13 mouse cellular contexts compared by ENCODE assay signal in genomic region chr5:125093795-125094194, GRCm38 (mm10).
A peak's percentile ranks its signal among the peaks of the same experiment; 100 is the strongest.
DNase-seq lines count a peak whose midpoint lies in the region; ATAC-seq and TF ChIP-seq lines count a peak whose summit lies in the region.
"Had no signal": no experiment of that assay in that cellular context is flagged by ENCODE, and none has a peak within 500 bp of the region (broad histone marks: within the 10 kb centered on the region; RNA-seq: fewer than 3 reads in every experiment).

No protein-coding gene starts in this region.

- no peak overlapping the region for H3K4me3 ChIP-seq in kidney, embryonic 15.5 days (replicated peaks)
- H3K4me3 ChIP-seq in forebrain, embryonic 12.5 days (replicated peaks) = no peak overlapping the region
- H3K4me3 ChIP-seq in hindbrain, postnatal 0 days (ENCODE audit: low read length) = no peak overlapping the region
- no peak overlapping the region for H3K4me3 ChIP-seq in neural tube, embryonic 13.5 days
- H3K4me3 ChIP-seq: embryonic facial prominence, embryonic 13.5 days; gastrocnemius, adult 2 months had no signal

- WGBS in kidney, embryonic 15.5 days = 34% methylated on average over 5 of the region's 5 CpGs
- 50% methylated on average over 5 of the region's 5 CpGs for WGBS in forebrain, embryonic 12.5 days
- 20% methylated on average over 5 of the region's 5 CpGs for WGBS in hindbrain, postnatal 0 days
- WGBS in neural tube, embryonic 13.5 days = 28% methylated on average over 5 of the region's 5 CpGs

- peaks cover 9% of the 10 kb centered on the region; the same call in 1 of the 2 replicates for H3K9me3 ChIP-seq in kidney, embryonic 15.5 days (replicated peaks)
- peaks cover 11% of the 10 kb centered on the region for H3K9me3 ChIP-seq in forebrain, embryonic 12.5 days
- H3K9me3 ChIP-seq in hindbrain, postnatal 0 days (ENCODE audit: low read length) = no peaks in the 10 kb centered on the region
- H3K9me3 ChIP-seq in neural tube, embryonic 13.5 days = no peaks in the 10 kb centered on the region

- no peak overlapping the region for H3K4me2 ChIP-seq in kidney, embryonic 15.5 days
- no peak overlapping the region for H3K4me2 ChIP-seq in forebrain, embryonic 12.5 days
- H3K4me2 ChIP-seq in hindbrain, postnatal 0 days (ENCODE audit: low read depth, low read length) = no peak overlapping the region
- no peak overlapping the region for H3K4me2 ChIP-seq in neural tube, embryonic 13.5 days
- H3K4me2 ChIP-seq: embryonic facial prominence, embryonic 13.5 days had no signal

- DNase-seq in kidney, adult 11 months = no peak
- no peak for DNase-seq in hindbrain, postnatal 0 days (ENCODE audit: low spot score)
- no peak for DNase-seq in adrenal gland, postnatal 25 days
- no peak for DNase-seq in gastrocnemius, postnatal 4 days (ENCODE audit: low spot score in 2 of 2)
- no peak for DNase-seq in cerebellum, postnatal 25 days
- DNase-seq: cerebellum, adult 11-12 months; gastrocnemius, adult 2 months; heart, postnatal 36 days; kidney, postnatal 14 days had no signal

- 0 out of 2 replicates have a peak, but pooled peaks have one; percentile 3 for ATAC-seq in kidney, embryonic 15.5 days (replicated peaks; ENCODE audit: low FRiP score)
- peak; percentile 77 for ATAC-seq in forebrain, embryonic 12.5 days (ENCODE audit: low FRiP score)
- ATAC-seq in hindbrain, postnatal 0 days = peak; percentile 61
- peak; percentile 24; the same call in 1 of the 2 replicates for ATAC-seq in neural tube, embryonic 13.5 days (ENCODE audit: low read depth)

- H3K36me3 ChIP-seq in kidney, embryonic 15.5 days = peaks cover 85% of the 10 kb centered on the region
- H3K36me3 ChIP-seq in forebrain, embryonic 12.5 days (replicated peaks) = peaks cover 89% of the 10 kb centered on the region
- H3K36me3 ChIP-seq in hindbrain, postnatal 0 days (ENCODE audit: insufficient read depth, low read length) = peaks cover 41% of the 10 kb centered on the region
- H3K36me3 ChIP-seq in neural tube, embryonic 13.5 days = peaks cover 74% of the 10 kb centered on the region

- H3K27ac ChIP-seq in kidney, embryonic 15.5 days = 0 out of 2 replicates have a peak overlapping the region, but pooled peaks have one; percentile 19
- H3K27ac ChIP-seq in forebrain, embryonic 12.5 days = peak overlapping the region; percentile 80
- H3K27ac ChIP-seq in hindbrain, postnatal 0 days = peak overlapping the region; percentile 48; the same call in 1 of the 2 replicates
- peak overlapping the region; percentile 82 for H3K27ac ChIP-seq in neural tube, embryonic 13.5 days (replicated peaks)
- H3K27ac ChIP-seq: embryonic facial prominence, embryonic 13.5 days; gastrocnemius, adult 2 months had no signal

- no peaks in the 10 kb centered on the region for H3K27me3 ChIP-seq in kidney, embryonic 15.5 days
- H3K27me3 ChIP-seq in forebrain, embryonic 12.5 days = no peaks in the 10 kb centered on the region
- H3K27me3 ChIP-seq in hindbrain, postnatal 0 days (ENCODE audit: insufficient read depth, low read length) = no peaks in the 10 kb centered on the region
- H3K27me3 ChIP-seq in neural tube, embryonic 13.5 days = no peaks in the 10 kb centered on the region
- H3K27me3 ChIP-seq: embryonic facial prominence, embryonic 13.5 days had no signal

- TF ChIP-seq CTCF in hindbrain, postnatal 0 days (IDR thresholded peaks at IDR 0.05; ENCODE audit: low read depth) = no peak

- peaks cover 49% of the 10 kb centered on the region for H3K4me1 ChIP-seq in kidney, embryonic 15.5 days
- peaks cover 11% of the 10 kb centered on the region for H3K4me1 ChIP-seq in forebrain, embryonic 12.5 days
- 0 out of 2 replicates have a peak, but pooled peaks cover 5% of the 10 kb centered on the region for H3K4me1 ChIP-seq in hindbrain, postnatal 0 days (ENCODE audit: insufficient read depth, low read length)
- H3K4me1 ChIP-seq in neural tube, embryonic 13.5 days (replicated peaks) = peaks cover 56% of the 10 kb centered on the region

- no peak overlapping the region for H3K9ac ChIP-seq in kidney, embryonic 15.5 days
- no peak overlapping the region for H3K9ac ChIP-seq in forebrain, embryonic 12.5 days
- H3K9ac ChIP-seq in hindbrain, postnatal 0 days (replicated peaks; ENCODE audit: low read length) = no peak overlapping the region
- 0 out of 2 replicates have a peak overlapping the region, but pooled peaks have one; percentile 47 for H3K9ac ChIP-seq in neural tube, embryonic 13.5 days
- H3K9ac ChIP-seq: embryonic facial prominence, embryonic 13.5 days had no signal

Comparison
In these comparisons a context has a peak if more than half of its experiments do, and no peak if none do; other contexts are left out.
1. ATAC-seq: peak in every context shown above with its lines; median percentile 77 in forebrain, embryonic 12.5 days; 61 in hindbrain, postnatal 0 days; 24 in neural tube, embryonic 13.5 days; 3 in kidney, embryonic 15.5 days.
2. H3K27ac ChIP-seq: peak in every context shown above with its lines; median percentile 82 in neural tube, embryonic 13.5 days; 80 in forebrain, embryonic 12.5 days; 48 in hindbrain, postnatal 0 days; 19 in kidney, embryonic 15.5 days.